Mouse (Mus musculus) liver, embryonic 14.5 days (tissue): ENCODE measurements at regions not wholly inside any gene's neighbourhood (a gene's known extent, or its start where the extent isn't known, plus 50 kb on each side); places are given as distances from the start of the nearest gene placed in this dataset.

Source experiments
- ATAC-seq: fragments of 200-750 bp; cut with Nextera tagmentation; 2 replicates; pipeline ENCODE4 v1.8.0; 2017; ENCODE audit warnings: moderate number of reproducible peaks, mild to moderate bottlenecking, moderate library complexity; ENCODE audit not compliant: insufficient read depth
- DNase-seq, 3 experiments: peaks; one replicate each; pipeline ENCODE4 v3.0.0-alpha.2; 2012 to 2013; ENCODE audit warnings: low read depth in 3 of 3, low spot score in 3 of 3
- H3K27ac ChIP-seq: fragments of 300-500 bp; sonication (generic); 2 replicates; pipeline ENCODE4 v1.5.1; 2014; ENCODE audit warnings: moderate library complexity, mild to moderate bottlenecking, control low read depth, inconsistent platforms
- H3K27me3 ChIP-seq: fragments of 300-500 bp; sonication (generic); 2 replicates; pipeline ENCODE4 v1.6.1; 2014; ENCODE audit warnings: mild to moderate bottlenecking, low read length, moderate library complexity; ENCODE audit not compliant: control insufficient read depth, insufficient read depth
- H3K36me3 ChIP-seq: fragments of 300-500 bp; sonication (generic); replicated peaks from 2 replicates; pipeline ENCODE4 v1.6.1; 2014; ENCODE audit warnings: low read depth; ENCODE audit not compliant: control insufficient read depth, insufficient read depth
- H3K4me1 ChIP-seq, 2 experiments: fragments of 200-500 bp in 1 of 2; fragments of 300-500 bp in 1 of 2; sonication (generic) in 1 of 2; replicated peaks; 2 replicates each; pipeline ENCODE4 v1.6.1; 2012 to 2014; ENCODE audit warnings: antibody characterized with exemption in 1 of 2, inconsistent platforms in 1 of 2, low read length in 1 of 2; ENCODE audit not compliant: control insufficient read depth in 2 of 2, insufficient read depth in 2 of 2
- H3K4me2 ChIP-seq: fragments of 300-500 bp; sonication (generic); 2 replicates; pipeline ENCODE4 v1.6.1; 2014; ENCODE audit warnings: low read depth, mild to moderate bottlenecking, control low read depth, moderate library complexity
- H3K4me3 ChIP-seq, 2 experiments: fragments of 200-500 bp in 1 of 2; fragments of 300-500 bp in 1 of 2; sonication (generic) in 1 of 2; 2 replicates each; pipeline ENCODE4 v1.5.1; 2012 to 2014; ENCODE audit warnings: low read depth in 2 of 2, low read length in 2 of 2, mild to moderate bottlenecking in 2 of 2, control low read depth in 1 of 2, inconsistent platforms in 1 of 2, moderate library complexity in 1 of 2; ENCODE audit not compliant: insufficient read depth in 1 of 2
- H3K9ac ChIP-seq: fragments of 300-500 bp; sonication (generic); replicated peaks from 2 replicates; pipeline ENCODE4 v1.6.1; 2014; ENCODE audit warnings: mild to moderate bottlenecking, control low read depth, moderate library complexity
- H3K9me3 ChIP-seq: fragments of 300-500 bp; sonication (generic); 2 replicates; pipeline ENCODE4 v1.6.1; 2016; ENCODE audit warnings: low read length, mixed read lengths; ENCODE audit not compliant: control insufficient read depth
- CTCF ChIP-seq: IDR thresholded peaks from 2 replicates; pipeline ENCODE4 v1.5.1; 2016; ENCODE audit warnings: antibody characterized with exemption, low read depth, control low read depth
- EP300 ChIP-seq: IDR thresholded peaks from 2 replicates; pipeline ENCODE4 v1.6.1; 2016; ENCODE audit warnings: antibody characterized with exemption, low read depth
- WGBS: fragments of 180-500 bp; shearing (Covaris S2); extraction: QIAGEN DNeasy Blood & Tissue Kit; methylation state at CpG from one replicate; pipeline ENCODE4 v1.1.7; 2014; ENCODE audit not compliant: insufficient replicate concordance; 5-methylcytosine and 5-hydroxymethylcytosine counted together

DNA sequence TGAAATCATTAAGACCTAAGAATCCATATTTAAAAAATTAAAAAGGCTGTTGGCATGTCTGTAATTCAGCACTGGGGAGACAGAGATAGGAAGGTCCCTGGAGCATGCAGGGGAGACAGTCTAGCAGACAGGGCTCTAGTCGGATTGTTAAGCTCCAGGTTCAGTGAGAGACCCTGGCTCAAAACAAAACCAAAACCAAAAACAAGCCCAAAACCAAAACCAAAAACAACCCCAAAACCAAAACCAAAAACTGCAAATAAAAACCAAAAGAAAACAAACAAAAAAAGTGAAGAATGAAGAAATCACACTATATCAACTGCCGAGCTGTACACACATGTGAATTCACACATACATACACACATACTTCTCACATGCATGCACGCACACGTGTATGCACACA lies 108.8 kb upstream of the Lgalsl start:
- H3K9ac ChIP-seq, result no peak overlapping the region
- H3K36me3 ChIP-seq, result no peaks in the 10 kb centered on the region
- H3K9me3 ChIP-seq, result no peaks in the 10 kb centered on the region
- no peak overlapping the region for H3K4me2 ChIP-seq
- no peaks in the 10 kb centered on the region for H3K27me3 ChIP-seq
- H3K4me1 ChIP-seq, result no peaks in the 10 kb centered on the region
- no peak for ATAC-seq
- H3K4me3 ChIP-seq, result no peak overlapping the region
- H3K27ac ChIP-seq, result no peak overlapping the region
- TF ChIP-seq EP300, result no peak
- WGBS, result 63% methylated on average over 4 of the region's 4 CpGs
- DNase-seq, result no peak

DNA sequence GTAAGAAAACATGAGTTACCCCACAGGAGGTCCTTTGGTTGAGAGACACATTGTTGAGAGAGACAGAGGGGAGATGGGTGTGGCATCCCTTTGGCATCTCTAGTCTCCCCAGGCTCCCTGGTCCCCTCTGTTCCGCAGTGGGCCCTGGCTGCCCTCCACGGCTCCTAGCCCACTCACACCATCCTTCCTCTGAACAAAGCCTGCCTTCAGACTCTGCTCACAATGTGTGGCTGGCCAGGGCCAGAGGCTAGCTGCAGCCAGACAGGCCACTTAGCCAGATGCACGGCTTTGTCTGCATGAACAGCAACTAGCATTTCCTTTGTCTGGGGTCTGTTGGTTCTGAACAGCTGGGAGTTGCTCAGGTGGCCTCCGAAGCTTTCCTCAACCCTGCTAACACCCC lies 110.7 kb upstream of the Lgalsl start:
- H3K27me3 ChIP-seq, result no peaks in the 10 kb centered on the region
- H3K4me2 ChIP-seq, result no peak overlapping the region
- ATAC-seq (no peak), DNase-seq (no peak)
- no peak overlapping the region for H3K27ac ChIP-seq
- H3K9ac ChIP-seq, result no peak overlapping the region
- no peaks in the 10 kb centered on the region for H3K4me1 ChIP-seq
- WGBS, result 57% methylated on average over 4 of the region's 4 CpGs
- H3K9me3 ChIP-seq, result no peaks in the 10 kb centered on the region
- TF ChIP-seq CTCF, result no peak
- no peak for TF ChIP-seq EP300
- H3K4me3 ChIP-seq, result no peak overlapping the region
- H3K36me3 ChIP-seq, result no peaks in the 10 kb centered on the region

DNA sequence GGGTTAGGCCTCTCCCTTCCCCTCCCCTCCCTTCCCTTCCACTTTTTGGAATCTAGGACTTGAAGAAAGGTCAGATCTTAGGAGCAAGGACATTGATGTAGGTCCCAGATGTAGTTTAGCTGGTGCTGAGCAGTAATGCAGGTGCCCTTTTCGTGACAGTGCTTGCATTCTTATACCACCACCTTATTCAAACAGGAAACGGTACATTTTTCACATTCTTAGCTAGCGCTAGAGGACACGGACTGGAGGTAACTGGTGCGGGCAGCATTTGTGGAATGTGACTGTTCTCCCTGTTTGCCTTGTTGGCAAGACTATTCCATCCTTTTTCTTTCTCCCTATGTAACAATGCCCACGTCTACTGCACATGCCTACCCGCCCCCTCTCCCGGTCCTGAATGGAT lies 124.7 kb upstream of the Lgalsl start:
- ATAC-seq (no peak), DNase-seq (no peak)
- H3K27ac ChIP-seq, result no peak overlapping the region
- no peak overlapping the region for H3K4me3 ChIP-seq
- no peaks in the 10 kb centered on the region for H3K27me3 ChIP-seq
- 51% methylated on average over 8 of the region's 8 CpGs for WGBS
- no peaks in the 10 kb centered on the region for H3K36me3 ChIP-seq
- H3K9me3 ChIP-seq, result no peaks in the 10 kb centered on the region
- H3K4me2 ChIP-seq, result no peak overlapping the region
- H3K9ac ChIP-seq, result no peak overlapping the region
- H3K4me1 ChIP-seq, result peaks cover 0 to 11% of the 10 kb centered on the region in 2 experiments; a peak in 2 of 4 replicates
- no peak for TF ChIP-seq EP300
- TF ChIP-seq CTCF, result no peak

DNA sequence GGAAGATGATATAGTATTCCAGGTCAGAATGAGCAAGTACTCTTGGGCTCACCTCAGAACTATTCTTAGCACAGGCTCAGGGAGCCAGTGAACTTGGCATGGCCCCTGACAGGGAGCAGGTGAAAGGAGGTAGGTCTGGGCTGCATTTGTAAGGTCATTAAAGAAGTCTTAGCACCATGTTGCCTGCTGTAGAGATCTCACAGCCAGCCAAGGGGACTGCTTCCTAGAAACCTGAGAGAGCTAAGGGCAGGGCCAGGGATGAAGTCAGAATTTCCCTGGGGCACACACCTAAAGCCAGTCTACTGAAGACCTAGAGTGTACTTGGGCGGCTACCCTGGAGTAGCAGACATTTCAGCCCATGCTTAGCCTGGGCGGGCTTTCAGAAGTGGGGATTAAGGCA lies 126.9 kb upstream of the Lgalsl start:
- H3K9me3 ChIP-seq, result no peaks in the 10 kb centered on the region
- no peak overlapping the region for H3K4me3 ChIP-seq
- no peak overlapping the region for H3K9ac ChIP-seq
- H3K4me2 ChIP-seq, result no peak overlapping the region
- no peaks in the 10 kb centered on the region for H3K36me3 ChIP-seq
- TF ChIP-seq CTCF (no peak), EP300 (no peak)
- 38% methylated on average over 2 of the region's 2 CpGs for WGBS
- no peak overlapping the region for H3K27ac ChIP-seq
- H3K4me1 ChIP-seq, result peaks cover 0 to 11% of the 10 kb centered on the region in 2 experiments; a peak in 2 of 4 replicates
- DNase-seq (no peak), ATAC-seq (no peak)
- H3K27me3 ChIP-seq, result no peaks in the 10 kb centered on the region

DNA sequence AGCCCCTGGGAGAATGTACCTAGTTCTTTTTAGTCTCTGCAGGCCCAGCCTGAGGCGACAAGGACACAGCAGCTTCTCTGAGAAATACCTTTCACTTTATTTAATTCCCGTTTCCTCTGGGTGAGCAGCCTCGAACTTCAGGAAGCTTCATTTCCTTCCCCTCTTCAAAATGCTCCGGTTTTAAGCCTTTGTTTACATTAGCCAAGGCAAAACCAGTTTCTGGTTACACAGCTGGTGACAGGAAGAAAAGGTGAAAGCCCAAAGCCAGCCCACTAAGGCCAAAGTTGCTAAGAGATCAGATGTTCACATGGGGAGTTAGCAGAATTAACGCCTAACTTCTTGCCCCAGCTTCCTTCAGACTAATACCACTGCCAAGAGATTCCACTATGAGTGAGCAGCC lies 127.4 kb upstream of the Lgalsl start:
- Histone ChIP-seq H3K4me1 (peaks cover 0 to 11% of the 10 kb centered on the region in 2 experiments; a peak in 2 of 4 replicates), H3K9ac (no peak overlapping the region), H3K4me2 (no peak overlapping the region), H3K27ac (no peak overlapping the region), H3K4me3 (no peak overlapping the region), H3K27me3 (no peaks in the 10 kb centered on the region), H3K36me3 (no peaks in the 10 kb centered on the region), H3K9me3 (no peaks in the 10 kb centered on the region)
- TF ChIP-seq EP300 (no peak), CTCF (no peak)
- DNase-seq (no peak), ATAC-seq (no peak)
- WGBS, result 7% methylated on average over 5 of the region's 5 CpGs

DNA sequence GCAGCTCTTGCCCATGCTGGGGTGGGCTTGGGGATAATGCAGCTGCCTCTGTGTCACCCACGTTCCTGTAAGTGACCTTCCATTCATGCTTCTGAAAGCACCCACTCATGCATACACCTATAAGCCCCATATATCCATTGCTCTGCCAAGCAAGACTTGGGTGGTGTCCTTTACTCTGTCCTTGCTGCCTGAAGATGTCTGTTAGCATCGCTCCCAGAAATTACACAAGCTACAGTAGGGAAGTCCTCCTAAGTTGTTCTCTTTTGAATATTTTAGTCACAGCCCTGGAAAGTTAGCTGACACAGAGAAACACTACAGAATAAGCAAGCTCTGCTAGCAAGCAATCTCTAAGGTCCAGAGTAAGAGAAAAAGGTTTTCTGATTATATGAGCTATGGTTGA lies 129.2 kb upstream of the Lgalsl start:
- H3K4me1 ChIP-seq, result peaks cover 0 to 11% of the 10 kb centered on the region in 2 experiments; a peak in 2 of 4 replicates
- TF ChIP-seq CTCF (no peak), EP300 (no peak)
- H3K27ac ChIP-seq, result no peak overlapping the region
- no peak for DNase-seq
- H3K36me3 ChIP-seq, result no peaks in the 10 kb centered on the region
- H3K4me2 ChIP-seq, result no peak overlapping the region
- ATAC-seq, result no peak
- no peak overlapping the region for H3K4me3 ChIP-seq
- WGBS, result 64% methylated on average over 2 of the region's 2 CpGs
- H3K9me3 ChIP-seq, result no peaks in the 10 kb centered on the region
- H3K27me3 ChIP-seq, result no peaks in the 10 kb centered on the region
- H3K9ac ChIP-seq, result no peak overlapping the region
